In the genomic region with DNA sequence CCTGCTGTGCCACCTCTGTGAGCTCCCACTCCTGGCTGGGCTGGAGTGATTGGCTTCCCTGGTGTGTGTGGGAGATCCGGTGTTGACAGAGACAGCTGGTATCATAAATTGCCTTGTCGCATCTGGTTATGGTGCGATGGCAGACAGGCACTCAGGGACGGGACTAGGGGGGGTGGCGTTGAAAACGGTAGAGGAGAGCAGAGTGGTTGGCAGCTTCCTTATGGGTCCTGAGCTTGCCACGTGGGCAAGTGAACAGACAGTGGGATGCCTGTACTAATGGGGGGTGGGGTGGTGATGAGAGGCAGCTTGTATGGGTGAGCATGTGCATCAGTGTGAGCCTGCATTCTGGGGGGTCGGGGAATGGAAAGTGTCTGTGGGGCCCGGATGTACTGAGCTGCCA, we compare ENCODE assay signal across 14 mouse cellular contexts.
DNase-seq lines count a peak whose midpoint lies in the region; ATAC-seq and TF ChIP-seq lines count a peak whose summit lies in the region.
"Had no signal": no experiment of that assay in that cellular context is flagged by ENCODE, and none has a peak within 500 bp of the region (broad histone marks: within the 10 kb centered on the region; RNA-seq: fewer than 3 reads in every experiment).

No protein-coding gene starts in this region.

- no peak overlapping the region for H3K27ac ChIP-seq in midbrain, embryonic 14.5 days (replicated peaks; ENCODE audit: low read depth, low read length)
- no peak overlapping the region for H3K27ac ChIP-seq in midbrain, embryonic 15.5 days
- H3K27ac ChIP-seq: heart, embryonic 15.5 days; neural tube, embryonic 12.5 days had no signal

- 71% methylated on average over 9 of the region's 9 CpGs for WGBS in midbrain, embryonic 14.5 days
- 73% methylated on average over 9 of the region's 9 CpGs for WGBS in midbrain, embryonic 15.5 days
- 76% methylated on average over 9 of the region's 9 CpGs for WGBS in lung, adult 2 months

- H3K4me1 ChIP-seq in midbrain, embryonic 14.5 days (ENCODE audit: control insufficient read depth, insufficient read depth, low read length), result no peaks in the 10 kb centered on the region
- H3K4me1 ChIP-seq in midbrain, embryonic 15.5 days, result peaks cover 4% of the 10 kb centered on the region; the same call in 1 of the 2 replicates
- no peaks in the 10 kb centered on the region for H3K4me1 ChIP-seq in lung, adult 2 months (ENCODE audit: control insufficient read depth, insufficient read depth, low read length)
- H3K4me1 ChIP-seq: heart, embryonic 15.5 days; neural tube, embryonic 12.5 days had no signal

- no peaks in the 10 kb centered on the region for H3K36me3 ChIP-seq in midbrain, embryonic 14.5 days (ENCODE audit: control insufficient read depth, insufficient read depth, low read length)
- no peaks in the 10 kb centered on the region for H3K36me3 ChIP-seq in midbrain, embryonic 15.5 days (replicated peaks)
- H3K36me3 ChIP-seq: heart, embryonic 15.5 days; neural tube, embryonic 12.5 days had no signal

- no peaks in the 10 kb centered on the region for H3K27me3 ChIP-seq in midbrain, embryonic 14.5 days (ENCODE audit: control insufficient read depth, insufficient read depth, low read length)
- H3K27me3 ChIP-seq in midbrain, embryonic 15.5 days (replicated peaks), result no peaks in the 10 kb centered on the region

- H3K4me3 ChIP-seq in midbrain, embryonic 14.5 days (replicated peaks; ENCODE audit: low read depth, low read length), result no peak overlapping the region
- H3K4me3 ChIP-seq in midbrain, embryonic 15.5 days, result no peak overlapping the region
- H3K4me3 ChIP-seq in lung, adult 2 months (replicated peaks; ENCODE audit: extremely low read depth, low read depth, low read length), result no peak overlapping the region
- H3K4me3 ChIP-seq: heart, embryonic 15.5 days; neural tube, embryonic 12.5 days had no signal

- DNase-seq in midbrain, embryonic 14.5 days, result no peak
- DNase-seq in frontal cortex, adult 2 months (ENCODE audit: extremely low spot score in 1 of 2, low spot score in 1 of 2), result peak; percentile 35 to 74
- peak; percentile 52 to 71 for DNase-seq in layer of hippocampus, postnatal 14 days (ENCODE audit: low spot score in 2 of 2)
- peak; percentile 39 for DNase-seq in right cerebral cortex, postnatal 25 days
- no peak for DNase-seq in urinary bladder, postnatal 25 days (ENCODE audit: low spot score)
- no peak for DNase-seq in lung, adult 2 months
- DNase-seq: kidney, adult 18-20 months; kidney, postnatal 4 days; liver had no signal

- H3K9ac ChIP-seq in midbrain, embryonic 14.5 days (replicated peaks; ENCODE audit: low read length), result no peak overlapping the region
- no peak overlapping the region for H3K9ac ChIP-seq in midbrain, embryonic 15.5 days
- H3K9ac ChIP-seq: heart, embryonic 15.5 days; neural tube, embryonic 12.5 days had no signal

- TF ChIP-seq CTCF in lung, adult 2 months (IDR thresholded peaks at IDR 0.05; ENCODE audit: insufficient read depth, low read length), result no peak

- no peak overlapping the region for H3K4me2 ChIP-seq in midbrain, embryonic 14.5 days (ENCODE audit: low read length)
- H3K4me2 ChIP-seq in midbrain, embryonic 15.5 days, result no peak overlapping the region
- H3K4me2 ChIP-seq: heart, embryonic 15.5 days; neural tube, embryonic 12.5 days had no signal

- ATAC-seq in midbrain, embryonic 14.5 days (ENCODE audit: low FRiP score, low TSS enrichment), result peak; percentile 11; the same call in 1 of the 2 replicates
- ATAC-seq in midbrain, embryonic 15.5 days (replicated peaks), result no peak
- ATAC-seq in cerebellum, adult (ENCODE audit: insufficient number of reproducible peaks, low FRiP score, low TSS enrichment), result no peak
- ATAC-seq: CD4-positive, CD25-positive, alpha-beta regulatory T cell, adult 4 months had no signal

- TF ChIP-seq POLR2A in lung, adult 2 months (IDR thresholded peaks at IDR 0.05; ENCODE audit: borderline replicate concordance, extremely low read depth, low read depth, low read length), result no peak

- H3K9me3 ChIP-seq in midbrain, embryonic 14.5 days (ENCODE audit: control insufficient read depth, low read length), result no peaks in the 10 kb centered on the region
- no peaks in the 10 kb centered on the region for H3K9me3 ChIP-seq in midbrain, embryonic 15.5 days
- H3K9me3 ChIP-seq: heart, embryonic 15.5 days; neural tube, embryonic 12.5 days had no signal

Comparison
In these comparisons a context has a peak if more than half of its experiments do, and no peak if none do; other contexts are left out.
1. DNase-seq: peak in frontal cortex, adult 2 months (2 of 2), layer of hippocampus, postnatal 14 days (2 of 2) and right cerebral cortex, postnatal 25 days (single experiment); none in midbrain, embryonic 14.5 days (single experiment), urinary bladder, postnatal 25 days (single experiment) and lung, adult 2 months (single experiment).